Mouse (Mus musculus) testis, adult 2 months (tissue): ENCODE measurements around the gene Rhob. TPM values are rescaled to one million over a fixed set of nuclear protein-coding genes. Genes with fewer than 3 reads are reported as not detected.
A peak's percentile ranks its signal among the peaks of the same experiment; 100 is the strongest.

ENCODE experiments used
- H3K27ac ChIP-seq: fragments of 200-500 bp; 2 replicates; pipeline ENCODE4 v1.5.1; 2012; ENCODE audit warnings: low read depth, low read length; ENCODE audit not compliant: control insufficient read depth, insufficient read depth
- H3K27me3 ChIP-seq: fragments of 200-500 bp; 2 replicates; pipeline ENCODE4 v1.6.1; 2012; ENCODE audit warnings: mild to moderate bottlenecking, low read length, moderate library complexity; ENCODE audit not compliant: control insufficient read depth, insufficient read depth
- H3K36me3 ChIP-seq: fragments of 200-500 bp; 2 replicates; pipeline ENCODE4 v1.6.1; 2012; ENCODE audit warnings: mild to moderate bottlenecking, low read length; ENCODE audit not compliant: control insufficient read depth, insufficient read depth
- H3K4me1 ChIP-seq: fragments of 200-500 bp; 2 replicates; pipeline ENCODE4 v1.6.1; 2012; ENCODE audit warnings: low read length; ENCODE audit not compliant: control insufficient read depth, insufficient read depth
- H3K4me3 ChIP-seq: fragments of 200-500 bp; 2 replicates; pipeline ENCODE4 v1.5.1; 2012; ENCODE audit warnings: low read depth, mild to moderate bottlenecking, low read length, moderate library complexity, mixed read lengths; ENCODE audit not compliant: control insufficient read depth
- CTCF ChIP-seq: fragments of 200-500 bp; IDR thresholded peaks from 2 replicates; pipeline ENCODE4 v1.5.1; 2012; ENCODE audit warnings: low read depth, mild to moderate bottlenecking, inconsistent platforms, low read length, moderate library complexity; ENCODE audit not compliant: control insufficient read depth, insufficient read depth, insufficient replicate concordance
- POLR2A ChIP-seq: fragments of 200-500 bp; IDR thresholded peaks from 2 replicates; pipeline ENCODE4 v1.6.1; 2012; ENCODE audit warnings: low read depth, mild to moderate bottlenecking, inconsistent platforms, low read length, moderate library complexity; ENCODE audit not compliant: control insufficient read depth
- polyA plus RNA-seq: library from polyadenylated mRNA; depleted of rRNA; stranded (reverse); fragments of >200 nt; gene quantifications from 2 replicates; pipeline ENCODE4 v1.2.3, GENCODE M21; 2012

Rhob gene
- polyA plus RNA-seq, 1 experiment: 21.3 TPM

- no peaks in the 10 kb centered on the region for H3K36me3 ChIP-seq
- no peak overlapping the region for H3K27ac ChIP-seq
- H3K4me3 ChIP-seq: no peak overlapping the region
- peaks cover 2% of the 10 kb centered on the region; the same call in 1 of the 2 replicates for H3K4me1 ChIP-seq
- TF ChIP-seq POLR2A: no peak
- TF ChIP-seq CTCF: no peak
- no peaks in the 10 kb centered on the region for H3K27me3 ChIP-seq
Measured at GRCm38 (mm10) chr12:8487281-8487680, 12.5 kb downstream of the Rhob start.

- TF ChIP-seq POLR2A (no peak), CTCF (no peak)
- no peak overlapping the region for H3K4me3 ChIP-seq
Measured at GRCm38 (mm10) chr12:8485247-8485646, 14.6 kb downstream of the Rhob start.

GRCm38 (mm10) chr12:8482169-8482568 is 17.6 kb downstream of the Rhob start:
- Histone ChIP-seq H3K27me3 (no peaks in the 10 kb centered on the region), H3K4me1 (no peaks in the 10 kb centered on the region; the same call in 1 of the 2 replicates), H3K27ac (no peak overlapping the region; the same call in 1 of the 2 replicates), H3K4me3 (peak overlapping the region; percentile 81), H3K36me3 (no peaks in the 10 kb centered on the region)
- no peak for TF ChIP-seq POLR2A
- TF ChIP-seq CTCF: no peak

More at GRCm38 (mm10) chr12:8485247-8485646, 14.6 kb downstream of the Rhob start:
- H3K27ac ChIP-seq: no peak overlapping the region
- no peaks in the 10 kb centered on the region for H3K36me3 ChIP-seq
- peaks cover 2% of the 10 kb centered on the region; the same call in 1 of the 2 replicates for H3K4me1 ChIP-seq
- no peaks in the 10 kb centered on the region for H3K27me3 ChIP-seq

- TF ChIP-seq CTCF: no peak
- H3K27ac ChIP-seq: no peak overlapping the region
- H3K36me3 ChIP-seq: no peaks in the 10 kb centered on the region
- no peaks in the 10 kb centered on the region for H3K4me1 ChIP-seq
- no peak overlapping the region for H3K4me3 ChIP-seq
- no peaks in the 10 kb centered on the region for H3K27me3 ChIP-seq
Measured at GRCm38 (mm10) chr12:8474836-8475387, 24.9 kb downstream of the Rhob start.

- Histone ChIP-seq H3K27ac (no peak overlapping the region), H3K27me3 (no peaks in the 10 kb centered on the region), H3K4me3 (no peak overlapping the region), H3K36me3 (no peaks in the 10 kb centered on the region), H3K4me1 (no peaks in the 10 kb centered on the region)
- no peak for TF ChIP-seq CTCF
- TF ChIP-seq POLR2A: no peak
Measured at GRCm38 (mm10) chr12:8472591-8473358, 27.0 kb downstream of the Rhob start.

- TF ChIP-seq CTCF: no peak
- no peak for TF ChIP-seq POLR2A
- Histone ChIP-seq H3K4me1 (no peaks in the 10 kb centered on the region), H3K27ac (no peak overlapping the region), H3K27me3 (no peaks in the 10 kb centered on the region), H3K4me3 (no peak overlapping the region), H3K36me3 (no peaks in the 10 kb centered on the region)
Measured at GRCm38 (mm10) chr12:8472051-8472450, 27.8 kb downstream of the Rhob start.

- Histone ChIP-seq H3K36me3 (no peaks in the 10 kb centered on the region), H3K4me1 (no peaks in the 10 kb centered on the region), H3K4me3 (no peak overlapping the region), H3K27ac (no peak overlapping the region), H3K27me3 (no peaks in the 10 kb centered on the region)
- TF ChIP-seq CTCF (no peak), POLR2A (no peak)
Measured at GRCm38 (mm10) chr12:8470962-8471361, 28.8 kb downstream of the Rhob start.
